Mouse (Mus musculus): ENCODE results near the gene Lrrc20.
"Not testable (repeated sequence)": the region's sequence is repeated elsewhere in the genome, so short reads cannot be mapped to it uniquely, and the experiment has no call there.

DNA sequence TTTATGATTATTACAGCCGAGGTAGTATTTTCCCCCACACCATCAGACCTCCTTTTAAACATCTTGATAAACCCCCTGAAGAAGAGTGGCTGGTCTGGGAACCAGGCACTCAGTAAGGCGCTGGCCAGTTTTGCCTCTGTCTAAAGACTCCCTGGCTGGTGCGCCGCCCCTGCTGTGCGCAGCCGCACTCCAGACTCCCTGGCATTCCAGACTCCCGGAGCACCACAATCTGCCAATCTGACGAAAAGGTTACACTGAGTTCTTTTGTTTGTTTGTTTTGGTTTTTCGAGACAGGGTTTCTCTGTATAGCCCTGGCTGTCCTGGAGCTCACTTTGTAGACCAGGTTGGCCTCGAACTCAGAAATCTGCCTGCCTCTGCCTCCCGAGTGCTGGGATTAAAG is 129.8 kb downstream of the Lrrc20 start:
- TF ChIP-seq MYOD1 (IDR thresholded peaks at IDR 0.05; ENCODE audit: control insufficient read depth, insufficient read length, low read depth); CTCF (IDR thresholded peaks at IDR 0.05; ENCODE audit: control insufficient read depth, insufficient read depth, insufficient read length); MYOG (IDR thresholded peaks at IDR 0.05; ENCODE audit: control insufficient read depth, extremely low read depth, insufficient read length); USF1 (IDR thresholded peaks at IDR 0.05; ENCODE audit: low read depth); MAX (IDR thresholded peaks at IDR 0.05); FOSL1 (IDR thresholded peaks at IDR 0.05; ENCODE audit: insufficient read depth, low read length, poor library complexity, severe bottlenecking); CEBPB (IDR thresholded peaks at IDR 0.05; ENCODE audit: low read depth): not testable (repeated sequence)
